Mouse (Mus musculus): Measurements from ENCODE around the gene Hmgb1.

Gene Hmgb1

GRCm38 (mm10) chr5:149184104-149184843 lies at the start of gene Hmgb1, which contains the start of gene Uspl1:
Gene Hmgb1, minus strand, starts transcription at chr5:149184489.
Gene Uspl1, plus strand, starts transcription at chr5:149184350.
- DNase-seq (ENCODE audit: extremely low read depth, low read depth, low spot score): peak; percentile 70

- DNase-seq (ENCODE audit: extremely low read depth, low read depth, low spot score): no peak
Observed at GRCm38 (mm10) chr5:149229619-149230339, 45.5 kb upstream of the Hmgb1 start.

GRCm38 (mm10) chr5:149228700-149229618 lies 44.7 kb upstream of the Hmgb1 start:
- peak; percentile 13 for DNase-seq (ENCODE audit: extremely low read depth, low read depth, low spot score)

GRCm38 (mm10) chr5:149224666-149225065 lies 40.4 kb upstream of the Hmgb1 start:
- DNase-seq (ENCODE audit: extremely low read depth, low read depth, low spot score): no peak

- no peak for DNase-seq (ENCODE audit: extremely low read depth, low read depth, low spot score)
Observed at GRCm38 (mm10) chr5:149221355-149221754, 37.1 kb upstream of the Hmgb1 start.

- DNase-seq (ENCODE audit: extremely low read depth, low read depth, low spot score): no peak
Observed at GRCm38 (mm10) chr5:149219493-149219892, 35.2 kb upstream of the Hmgb1 start.

GRCm38 (mm10) chr5:149217524-149218357 lies 33.5 kb upstream of the Hmgb1 start:
- DNase-seq (ENCODE audit: extremely low read depth, low read depth, low spot score): no peak

GRCm38 (mm10) chr5:149215540-149215939 lies 31.3 kb upstream of the Hmgb1 start:
- no peak for DNase-seq (ENCODE audit: extremely low read depth, low read depth, low spot score)

- no peak for DNase-seq (ENCODE audit: extremely low read depth, low read depth, low spot score)
Observed at GRCm38 (mm10) chr5:149212806-149213205, 28.5 kb upstream of the Hmgb1 start.

GRCm38 (mm10) chr5:149211041-149211440 lies 26.8 kb upstream of the Hmgb1 start:
- no peak for DNase-seq (ENCODE audit: extremely low read depth, low read depth, low spot score)

GRCm38 (mm10) chr5:149209328-149209727 lies 25.0 kb upstream of the Hmgb1 start:
- no peak for DNase-seq (ENCODE audit: extremely low read depth, low read depth, low spot score)

- DNase-seq (ENCODE audit: extremely low read depth, low read depth, low spot score): no peak
Observed at GRCm38 (mm10) chr5:149208776-149209175, 24.5 kb upstream of the Hmgb1 start.

GRCm38 (mm10) chr5:149207661-149208060 lies 23.4 kb upstream of the Hmgb1 start:
- DNase-seq (ENCODE audit: extremely low read depth, low read depth, low spot score): no peak

- no peak for DNase-seq (ENCODE audit: extremely low read depth, low read depth, low spot score)
Observed at GRCm38 (mm10) chr5:149206286-149206685, 22.0 kb upstream of the Hmgb1 start.

- no peak for DNase-seq (ENCODE audit: extremely low read depth, low read depth, low spot score)
Observed at GRCm38 (mm10) chr5:149205265-149205664, 21.0 kb upstream of the Hmgb1 start.

GRCm38 (mm10) chr5:149204822-149205221 lies 20.5 kb upstream of the Hmgb1 start:
- DNase-seq (ENCODE audit: extremely low read depth, low read depth, low spot score): no peak

GRCm38 (mm10) chr5:149203796-149204375 lies 19.6 kb upstream of the Hmgb1 start:
- DNase-seq (ENCODE audit: extremely low read depth, low read depth, low spot score): no peak

- DNase-seq (ENCODE audit: extremely low read depth, low read depth, low spot score): no peak
Observed at GRCm38 (mm10) chr5:149202941-149203340, 18.7 kb upstream of the Hmgb1 start.

- DNase-seq (ENCODE audit: extremely low read depth, low read depth, low spot score): no peak
Observed at GRCm38 (mm10) chr5:149198782-149199181, 14.5 kb upstream of the Hmgb1 start.

- DNase-seq (ENCODE audit: extremely low read depth, low read depth, low spot score): no peak
Observed at GRCm38 (mm10) chr5:149196611-149197010, 12.3 kb upstream of the Hmgb1 start.

Measured in fat pad, adult 2 months (tissue).